In the genomic region with DNA sequence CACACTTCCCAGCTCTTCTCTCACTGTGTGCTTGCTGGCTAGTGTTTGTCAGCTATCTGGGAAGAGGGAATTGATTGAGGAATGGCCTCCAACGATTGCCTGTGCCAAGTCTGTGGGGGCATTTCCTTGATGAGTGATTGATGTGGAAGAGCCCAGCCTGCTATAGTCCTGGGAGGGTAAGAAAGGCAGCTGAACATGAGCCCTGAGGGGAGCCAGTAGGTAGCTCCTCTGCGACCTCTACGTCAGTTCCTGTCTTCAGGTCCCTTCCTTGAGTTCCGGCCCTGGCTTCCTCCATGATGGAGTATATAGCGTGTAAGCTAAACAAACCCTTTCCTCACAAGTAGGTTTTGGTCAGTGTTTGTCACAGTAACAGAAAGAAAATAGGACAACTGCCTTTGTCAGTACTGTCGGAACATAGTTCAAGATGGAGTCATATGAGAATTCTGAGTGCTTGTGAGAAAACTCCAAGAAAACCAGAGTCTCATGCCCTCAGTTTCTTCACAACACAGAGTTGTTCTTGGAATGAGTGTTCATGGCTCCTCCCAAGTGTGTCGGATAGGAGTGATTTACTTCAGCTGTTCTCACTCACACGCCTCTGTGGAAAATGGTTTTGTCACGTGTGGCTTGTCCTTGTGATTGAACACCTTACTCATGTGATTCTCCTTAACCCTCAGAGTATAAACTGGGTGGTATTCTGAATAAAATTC, we compare ENCODE assay signal across 13 mouse cellular contexts. TPM values are rescaled to one million over a fixed set of nuclear protein-coding genes. Genes with fewer than 3 reads are reported as not detected.
DNase-seq lines count a peak whose midpoint lies in the region; ATAC-seq and TF ChIP-seq lines count a peak whose summit lies in the region.
"Had no signal": no experiment of that assay in that cellular context is flagged by ENCODE, and none has a peak within 500 bp of the region (broad histone marks: within the 10 kb centered on the region; RNA-seq: fewer than 3 reads in every experiment).

No protein-coding gene starts in this region.

- peaks cover 13% of the 10 kb centered on the region; the same call in 1 of the 2 replicates for H3K4me1 ChIP-seq in kidney, adult 2 months (ENCODE audit: control insufficient read depth, insufficient read depth, low read length)
- H3K4me1 ChIP-seq in midbrain, embryonic 10.5 days = peaks cover 11% of the 10 kb centered on the region; the same call in 1 of the 2 replicates
- H3K4me1 ChIP-seq in midbrain, embryonic 14.5 days (ENCODE audit: control insufficient read depth, insufficient read depth, low read length) = no peaks in the 10 kb centered on the region
- peaks cover 14% of the 10 kb centered on the region; the same call in 1 of the 2 replicates for H3K4me1 ChIP-seq in stomach, embryonic 16.5 days (ENCODE audit: control insufficient read depth, insufficient read depth, low read length)
- H3K4me1 ChIP-seq: midbrain, embryonic 12.5 days had no signal

- H3K4me3 ChIP-seq in gastrocnemius, adult 2 months = no peak overlapping the region
- no peak overlapping the region for H3K4me3 ChIP-seq in kidney, adult 2 months (ENCODE audit: insufficient read depth, low read depth, low read length)
- H3K4me3 ChIP-seq in midbrain, embryonic 10.5 days = no peak overlapping the region
- H3K4me3 ChIP-seq in midbrain, embryonic 14.5 days (replicated peaks; ENCODE audit: low read depth, low read length) = no peak overlapping the region
- no peak overlapping the region for H3K4me3 ChIP-seq in stomach, embryonic 16.5 days (replicated peaks; ENCODE audit: low read length)
- H3K4me3 ChIP-seq: embryonic facial prominence, embryonic 15.5 days; midbrain, embryonic 12.5 days had no signal

- DNase-seq in gastrocnemius, adult 2 months = no peak
- DNase-seq in gastrocnemius, postnatal 14 days = no peak
- DNase-seq in kidney, adult 2 months = peak; percentile 53
- DNase-seq in kidney, postnatal 36 days = no peak
- no peak for DNase-seq in midbrain, embryonic 10.5 days (ENCODE audit: low spot score)
- DNase-seq in midbrain, embryonic 14.5 days = no peak
- DNase-seq in urinary bladder, adult 18-20 months (ENCODE audit: low spot score in 2 of 2) = no peak
- DNase-seq: B cell, adult 2 months; thymus, postnatal 36 days had no signal

- peaks cover 4% of the 10 kb centered on the region; the same call in 1 of the 2 replicates for H3K9me3 ChIP-seq in midbrain, embryonic 10.5 days (replicated peaks)
- H3K9me3 ChIP-seq in midbrain, embryonic 14.5 days (ENCODE audit: control insufficient read depth, low read length) = no peaks in the 10 kb centered on the region
- H3K9me3 ChIP-seq in stomach, embryonic 16.5 days (replicated peaks; ENCODE audit: control insufficient read depth, low read length) = no peaks in the 10 kb centered on the region
- H3K9me3 ChIP-seq: embryonic facial prominence, embryonic 15.5 days; midbrain, embryonic 12.5 days had no signal

- 61% methylated on average over 9 of the region's 9 CpGs for WGBS in kidney, adult 2 months
- WGBS in midbrain, embryonic 10.5 days = 87% methylated on average over 9 of the region's 9 CpGs
- 84% methylated on average over 9 of the region's 9 CpGs for WGBS in midbrain, embryonic 14.5 days
- WGBS in stomach, embryonic 16.5 days = 56% methylated on average over 9 of the region's 9 CpGs

- H3K9ac ChIP-seq in midbrain, embryonic 14.5 days (replicated peaks; ENCODE audit: low read length) = no peak overlapping the region
- no peak overlapping the region for H3K9ac ChIP-seq in stomach, embryonic 16.5 days (ENCODE audit: low read length)
- H3K9ac ChIP-seq: embryonic facial prominence, embryonic 15.5 days; liver, embryonic 14.5 days; midbrain, embryonic 12.5 days had no signal

- TF ChIP-seq POLR2A in kidney, adult 2 months (IDR thresholded peaks at IDR 0.05; ENCODE audit: low read depth, low read length) = no peak

- H3K27ac ChIP-seq in gastrocnemius, adult 2 months = peak overlapping the region; percentile 61
- H3K27ac ChIP-seq in kidney, adult 2 months (ENCODE audit: insufficient read depth, low read depth, low read length) = no peak overlapping the region
- H3K27ac ChIP-seq in midbrain, embryonic 10.5 days (replicated peaks) = 0 out of 2 replicates have a peak overlapping the region, but pooled peaks have one; percentile 38
- H3K27ac ChIP-seq in midbrain, embryonic 14.5 days (replicated peaks; ENCODE audit: low read depth, low read length) = no peak overlapping the region
- peak overlapping the region; percentile 70 for H3K27ac ChIP-seq in stomach, embryonic 16.5 days (ENCODE audit: low read length)
- H3K27ac ChIP-seq: embryonic facial prominence, embryonic 15.5 days; liver, embryonic 14.5 days; midbrain, embryonic 12.5 days had no signal

- H3K27me3 ChIP-seq in kidney, adult 2 months (replicated peaks; ENCODE audit: control insufficient read depth, insufficient read depth, low read length) = no peaks in the 10 kb centered on the region
- no peaks in the 10 kb centered on the region for H3K27me3 ChIP-seq in midbrain, embryonic 10.5 days (ENCODE audit: low read depth, poor library complexity, severe bottlenecking)
- no peaks in the 10 kb centered on the region for H3K27me3 ChIP-seq in midbrain, embryonic 14.5 days (ENCODE audit: control insufficient read depth, insufficient read depth, low read length)
- H3K27me3 ChIP-seq in stomach, embryonic 16.5 days (ENCODE audit: control insufficient read depth, insufficient read depth, low read length) = no peaks in the 10 kb centered on the region
- H3K27me3 ChIP-seq: embryonic facial prominence, embryonic 15.5 days; midbrain, embryonic 12.5 days had no signal

- TF ChIP-seq CTCF in gastrocnemius, adult 2 months (IDR thresholded peaks at IDR 0.05) = no peak
- no peak for TF ChIP-seq CTCF in kidney, adult 2 months (conservative IDR thresholded peaks at IDR 0.05; ENCODE audit: insufficient read depth, insufficient read length, low read depth, low read length)

- no peak overlapping the region for H3K4me2 ChIP-seq in midbrain, embryonic 14.5 days (ENCODE audit: low read length)
- H3K4me2 ChIP-seq in stomach, embryonic 16.5 days (ENCODE audit: low read depth, low read length) = no peak overlapping the region
- H3K4me2 ChIP-seq: embryonic facial prominence, embryonic 15.5 days; midbrain, embryonic 12.5 days had no signal

- no peaks in the 10 kb centered on the region; the same call in 1 of the 2 replicates for H3K36me3 ChIP-seq in kidney, adult 2 months (ENCODE audit: control insufficient read depth, insufficient read depth, low read length)
- H3K36me3 ChIP-seq in midbrain, embryonic 10.5 days = 0 out of 2 replicates have a peak, but pooled peaks cover 3% of the 10 kb centered on the region
- no peaks in the 10 kb centered on the region for H3K36me3 ChIP-seq in midbrain, embryonic 14.5 days (ENCODE audit: control insufficient read depth, insufficient read depth, low read length)
- H3K36me3 ChIP-seq in stomach, embryonic 16.5 days (ENCODE audit: control insufficient read depth, insufficient read depth, low read length) = no peaks in the 10 kb centered on the region
- H3K36me3 ChIP-seq: embryonic facial prominence, embryonic 15.5 days; midbrain, embryonic 12.5 days had no signal

- intact Hi-C loops in gastrocnemius, adult 2 months (cut with DNase I) = no loop called here
- intact Hi-C loops in gastrocnemius, postnatal 14 days (cut with DNase I; ENCODE audit: low total_unique reads) = no loop called here

- no peak for ATAC-seq in midbrain, embryonic 14.5 days (ENCODE audit: low FRiP score, low TSS enrichment)
- ATAC-seq in stomach, embryonic 16.5 days (ENCODE audit: insufficient read depth, low FRiP score) = peak; percentile 41; the same call in 1 of the 2 replicates

RNA-seq across cellular contexts. Expression of a gene that starts 22.9 kb away (rescaled TPM):
- 10 to 100 TPM; 16.7 to 31.6 TPM for total RNA-seq in gastrocnemius, adult 2 months (2021)
- total RNA-seq in gastrocnemius, postnatal 14 days (2021) = 10 to 100 TPM; 11.0 to 19.7 TPM
- 141 and 409 TPM in 2 replicates for polyA plus RNA-seq in kidney, adult 2 months (2012; rRNA removed)
- polyA plus RNA-seq in midbrain, embryonic 10.5 days (2016; fragmentation: Nextera tagmentation; extraction: Ambion mirVana) = 4.6 and 4.9 TPM in 2 replicates
- polyA plus RNA-seq in midbrain, embryonic 14.5 days (2014; fragmentation: Nextera tagmentation; extraction: Ambion mirVana) = 8.9 and 10.9 TPM in 2 replicates
- polyA plus RNA-seq in stomach, embryonic 16.5 days (2015; fragmentation: Nextera tagmentation; extraction: Ambion mirVana) = 7.5 and 8.6 TPM in 2 replicates

RNA-seq across cellular contexts. Expression of a gene that starts 52.0 kb away (rescaled TPM):
- total RNA-seq in gastrocnemius, adult 2 months (2021) = under 1 TPM; 0.18 to 0.36 TPM
- 1 to 10 TPM; 3.6 to 4.7 TPM for total RNA-seq in gastrocnemius, postnatal 14 days (2021)
- 1.3 and 2.4 TPM in 2 replicates for polyA plus RNA-seq in kidney, adult 2 months (2012; rRNA removed)
- polyA plus RNA-seq in midbrain, embryonic 10.5 days (2016; fragmentation: Nextera tagmentation; extraction: Ambion mirVana) = 102 and 106 TPM in 2 replicates
- 6.1 and 16.9 TPM in 2 replicates for polyA plus RNA-seq in midbrain, embryonic 14.5 days (2014; fragmentation: Nextera tagmentation; extraction: Ambion mirVana)
- 45.7 and 47.3 TPM in 2 replicates for polyA plus RNA-seq in stomach, embryonic 16.5 days (2015; fragmentation: Nextera tagmentation; extraction: Ambion mirVana)

Comparison
In these comparisons a context has a peak if more than half of its experiments do, and no peak if none do; other contexts are left out.
1. H3K27ac ChIP-seq: peak in gastrocnemius, adult 2 months (single experiment), midbrain, embryonic 10.5 days (single experiment) and stomach, embryonic 16.5 days (single experiment); none in kidney, adult 2 months (single experiment) and midbrain, embryonic 14.5 days (single experiment).
2. RNA of a gene that starts 22.9 kb away (polyA plus RNA-seq): 141 to 409 TPM in kidney, adult 2 months; 8.9 to 10.9 TPM in midbrain, embryonic 14.5 days, 7.5 to 8.6 TPM in stomach, embryonic 16.5 days and 4.6 to 4.9 TPM in midbrain, embryonic 10.5 days; every median in the first group is over 10 times any median in the second.